Mouse (Mus musculus) embryonic stem cell, embryonic (primary cell): ENCODE data around the gene Slamf9.

Experiments used
- CTCF ChIA-PET, 4 experiments: fragments of 300-600 bp in 2 of 4; fragments of 350-600 bp in 2 of 4; sonication (Branson Sonifier 250); formaldehyde crosslinking; loops; one replicate each; lab custom pipeline; 2022; ENCODE audit warnings: inconsistent platforms in 2 of 4; lab: Charles Lee
- POLR2A ChIA-PET, 4 experiments: fragments of 300-600 bp in 2 of 4; fragments of 350-600 bp in 2 of 4; sonication (Branson Sonifier 250); formaldehyde crosslinking; loops; one replicate each; lab custom pipeline; 2022; ENCODE audit warnings: antibody characterized with exemption in 4 of 4, inconsistent platforms in 1 of 4; lab: Charles Lee

Slamf9 gene

GRCm38 (mm10) chr1:172453810-172454209 lies 21.3 kb upstream of the Slamf9 start:
- ChIA-PET POLR2A (interaction anchor here in 2 of 4 experiments (0.7 to 1.8 kb wide), 3 partner anchors 24 to 648 kb away, joined by 3 to 5 read pairs (median 5); no protein-coding TSS in a partner anchor), CTCF (interaction anchor here in 1 of 4 experiments (0.7 kb wide), 1 partner anchor 45 kb away, joined by 3 read pairs; no protein-coding TSS in a partner anchor)

- ChIA-PET POLR2A (interaction anchor here in 3 of 4 experiments (0.6 to 1.8 kb wide), 11 partner anchors 9 to 196 kb away, joined by 3 to 7 read pairs (median 3); no protein-coding TSS in a partner anchor), CTCF (interaction anchor here in 2 of 4 experiments (0.6 to 0.9 kb wide), 4 partner anchors 26 to 1120 kb away, joined by 3 to 11 read pairs (median 7); partner anchors contain the start of genes Igsf9 (in 1 of the 2) and Kcnj10 (in 1 of the 2))
These were observed 19.7 kb upstream of the Slamf9 start for GRCm38 (mm10) chr1:172455416-172455815.

GRCm38 (mm10) chr1:172456001-172456677 lies 19.0 kb upstream of the Slamf9 start:
- ChIA-PET CTCF (no interaction called here), POLR2A (interaction anchor here in 1 of 4 experiments (1.5 to 1.6 kb wide), 2 partner anchors 15 to 26 kb away, joined by 3 to 5 read pairs; partner anchors contain the start of gene Igsf9)

- POLR2A ChIA-PET: interaction anchor here in 1 of 4 experiments (1.6 kb wide), 1 partner anchor 25 kb away, joined by 5 read pairs; the partner anchor contains the start of gene Igsf9
- CTCF ChIA-PET: no interaction called here
These were observed 18.0 kb upstream of the Slamf9 start for GRCm38 (mm10) chr1:172457196-172457595.

GRCm38 (mm10) chr1:172458041-172458440 lies 17.1 kb upstream of the Slamf9 start:
- POLR2A ChIA-PET: no interaction called here
- CTCF ChIA-PET: no interaction called here

GRCm38 (mm10) chr1:172461602-172462001 lies 13.6 kb upstream of the Slamf9 start:
- CTCF ChIA-PET: no interaction called here
- POLR2A ChIA-PET: interaction anchor here in 2 of 4 experiments (1.1 kb wide), 2 partner anchors 29 to 221 kb away, joined by 3 read pairs; no protein-coding TSS in a partner anchor

GRCm38 (mm10) chr1:172462534-172462933 lies 12.6 kb upstream of the Slamf9 start:
- POLR2A ChIA-PET: interaction anchor here in 3 of 4 experiments (0.6 to 3.0 kb wide), 5 partner anchors 18 to 222 kb away, joined by 3 to 10 read pairs (median 3); partner anchors contain the start of gene Igsf9 (in 1 of the 3)
- CTCF ChIA-PET: interaction anchor here in 1 of 4 experiments (0.6 kb wide), 1 partner anchor 19 kb away, joined by 8 read pairs; no protein-coding TSS in a partner anchor

- ChIA-PET CTCF (interaction anchor here in 2 of 4 experiments (0.6 to 0.8 kb wide), 3 partner anchors 13 to 39 kb away, joined by 3 to 4 read pairs (median 3); no protein-coding TSS in a partner anchor), POLR2A (interaction anchor here in 2 of 4 experiments (0.8 to 3.0 kb wide), 3 partner anchors 18 to 87 kb away, joined by 3 to 10 read pairs (median 3); partner anchors contain the start of genes Igsf9 (in 1 of the 2) and Pigm (in 1 of the 2))
These were observed 11.5 kb upstream of the Slamf9 start for GRCm38 (mm10) chr1:172463387-172464333.

GRCm38 (mm10) chr1:172468301-172468877 lies 6.8 kb upstream of the Slamf9 start:
- CTCF ChIA-PET: interaction anchor here in 1 of 4 experiments (0.7 kb wide), 1 partner anchor 13 kb away, joined by 13 read pairs; the partner anchor contains the start of gene Igsf9
- POLR2A ChIA-PET: interaction anchor here in 1 of 4 experiments (0.6 to 0.9 kb wide), 2 partner anchors 13 to 34 kb away, joined by 3 read pairs; no protein-coding TSS in a partner anchor

GRCm38 (mm10) chr1:172469373-172469772 lies 5.8 kb upstream of the Slamf9 start:
- ChIA-PET POLR2A (interaction anchor here in 1 of 4 experiments (0.7 kb wide), 1 partner anchor 587 kb away, joined by 7 read pairs; no protein-coding TSS in a partner anchor), CTCF (no interaction called here)

GRCm38 (mm10) chr1:172469810-172470448 lies 5.2 kb upstream of the Slamf9 start:
- CTCF ChIA-PET: interaction anchor here in 1 of 4 experiments (0.6 to 1.5 kb wide), 2 partner anchors 24 to 391 kb away, joined by 4 read pairs; no protein-coding TSS in a partner anchor
- POLR2A ChIA-PET: interaction anchor here (0.6 to 1.2 kb wide), 6 partner anchors 12 to 588 kb away, joined by 3 to 7 read pairs (median 3); partner anchors contain the start of gene Igsf9 (in 1 of the 4)

GRCm38 (mm10) chr1:172472909-172473308 lies 2.2 kb upstream of the Slamf9 start:
- ChIA-PET POLR2A (interaction anchor here in 2 of 4 experiments (0.6 to 0.7 kb wide), 2 partner anchors 58 to 927 kb away, joined by 3 to 4 read pairs; no protein-coding TSS in a partner anchor), CTCF (no interaction called here)

- ChIA-PET POLR2A (interaction anchor here in 1 of 4 experiments (0.6 kb wide), 1 partner anchor 110 kb away, joined by 4 read pairs; no protein-coding TSS in a partner anchor), CTCF (interaction anchor here in 2 of 4 experiments (1.0 to 1.1 kb wide), 2 partner anchors 16 kb away, joined by 4 to 6 read pairs; no protein-coding TSS in a partner anchor)
These were observed 962 bp upstream of the Slamf9 start for GRCm38 (mm10) chr1:172474196-172474595.

- ChIA-PET POLR2A (interaction anchor here in 1 of 4 experiments (0.6 kb wide), 1 partner anchor 26 kb away, joined by 4 read pairs; no protein-coding TSS in a partner anchor), CTCF (interaction anchor here in 1 of 4 experiments (0.8 kb wide), 1 partner anchor 12 kb away, joined by 3 read pairs; no protein-coding TSS in a partner anchor)
These were observed 2.9 kb downstream of the Slamf9 start for GRCm38 (mm10) chr1:172478020-172478419.

- POLR2A ChIA-PET: interaction anchor here in 2 of 4 experiments (1.1 to 1.9 kb wide), 4 partner anchors 40 to 72 kb away, joined by 3 to 8 read pairs (median 4); partner anchors contain the start of gene Cfap45 (in 1 of the 2)
- CTCF ChIA-PET: interaction anchor here in 1 of 4 experiments (1.8 kb wide), 1 partner anchor 71 kb away, joined by 8 read pairs; no protein-coding TSS in a partner anchor
These were observed 5.2 kb downstream of the Slamf9 start for GRCm38 (mm10) chr1:172480376-172480775.

GRCm38 (mm10) chr1:172481111-172481510 lies 6.0 kb downstream of the Slamf9 start:
- POLR2A ChIA-PET: interaction anchor here (0.5 to 2.0 kb wide), 31 partner anchors 9 to 1050 kb away, joined by 3 to 17 read pairs (median 5); partner anchors contain the start of genes Cfap45 (in 2 of the 4), Pigm (in 2 of the 4) and Tagln2 (in 1 of the 4)
- CTCF ChIA-PET: interaction anchor here (0.6 to 1.8 kb wide), 23 partner anchors 9 to 1110 kb away, joined by 3 to 24 read pairs (median 5); no protein-coding TSS in a partner anchor
